Mouse (Mus musculus) stomach, embryonic 14.5 days (tissue): Measurements from ENCODE around the gene Syt2. TPM values are rescaled to one million over a fixed set of nuclear protein-coding genes. Genes with fewer than 3 reads are reported as not detected.

Source experiments
- ATAC-seq: fragments of 200-750 bp; cut with Nextera tagmentation; 2 replicates; pipeline ENCODE4 v1.8.0; 2017; ENCODE audit warnings: low read depth, moderate TSS enrichment; ENCODE audit not compliant: insufficient number of reproducible peaks, insufficient read depth, low FRiP score
- H3K27ac ChIP-seq: fragments of 300-500 bp; sonication (generic); 2 replicates; pipeline ENCODE4 v1.5.1; 2014; ENCODE audit warnings: mild to moderate bottlenecking, low read length, moderate library complexity, mixed read lengths
- H3K27me3 ChIP-seq: fragments of 300-500 bp; sonication (generic); 2 replicates; pipeline ENCODE4 v1.6.1; 2014; ENCODE audit warnings: low read length, control low read depth, mixed read lengths; ENCODE audit not compliant: control insufficient read depth, insufficient read depth
- H3K36me3 ChIP-seq: fragments of 300-500 bp; sonication (generic); 2 replicates; pipeline ENCODE4 v1.6.1; 2014; ENCODE audit warnings: mild to moderate bottlenecking, control low read depth, low read length, moderate library complexity, mixed read lengths; ENCODE audit not compliant: control insufficient read depth, insufficient read depth
- H3K4me1 ChIP-seq: fragments of 300-500 bp; sonication (generic); 2 replicates; pipeline ENCODE4 v1.6.1; 2014; ENCODE audit warnings: low read length, control low read depth, mixed read lengths; ENCODE audit not compliant: control insufficient read depth, insufficient read depth
- H3K4me2 ChIP-seq: fragments of 300-500 bp; sonication (generic); replicated peaks from 2 replicates; pipeline ENCODE4 v1.6.1; 2014; ENCODE audit warnings: low read depth, low read length, control low read depth
- H3K4me3 ChIP-seq: fragments of 300-500 bp; sonication (generic); 2 replicates; pipeline ENCODE4 v1.5.1; 2014; ENCODE audit warnings: low read depth, low read length, control low read depth
- H3K9ac ChIP-seq: fragments of 300-500 bp; sonication (generic); replicated peaks from 2 replicates; pipeline ENCODE4 v1.6.1; 2014; ENCODE audit warnings: low read depth, mild to moderate bottlenecking, control low read depth, low read length, moderate library complexity, mixed read lengths
- H3K9me3 ChIP-seq: fragments of 300-500 bp; sonication (generic); 2 replicates; pipeline ENCODE4 v1.6.1; 2016; ENCODE audit warnings: low read depth, low read length, control low read depth; ENCODE audit not compliant: control insufficient read depth
- WGBS: fragments of 180-500 bp; shearing (Covaris S2); extraction: QIAGEN DNeasy Blood & Tissue Kit; methylation state at CpG from one replicate; pipeline ENCODE4 v1.1.7; 2014; 5-methylcytosine and 5-hydroxymethylcytosine counted together
- polyA plus RNA-seq: library from polyadenylated mRNA; unstranded; fragments of >200 nt; fragmentation: Nextera tagmentation; extraction: Ambion mirVana; gene quantifications from 2 replicates; pipeline ENCODE4 v1.2.1, GENCODE M21; 2014

Gene Syt2
- polyA plus RNA-seq, 1 experiment from 2014 or later, result 3.4 TPM

DNA sequence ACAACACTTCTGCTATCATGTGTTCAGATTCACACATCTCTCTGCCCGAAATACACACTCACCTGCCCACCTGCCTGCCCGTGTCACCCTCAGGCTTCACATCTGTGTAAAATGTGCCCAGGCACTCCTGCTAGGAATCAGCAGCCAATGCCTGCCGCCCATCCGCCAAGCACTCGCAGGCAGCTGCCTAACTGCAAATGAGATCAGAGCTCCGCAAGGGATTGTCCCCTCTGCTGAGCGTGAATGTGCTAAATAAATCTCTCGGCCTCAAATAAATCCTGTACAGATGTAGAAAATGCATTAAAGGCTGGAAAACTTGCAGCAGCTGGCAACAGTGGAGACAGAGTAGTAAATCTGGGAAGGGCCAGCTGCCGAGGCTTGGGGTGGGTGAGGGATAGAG is 36.0 kb downstream of the Syt2 start:
- 32% methylated on average over 9 of the region's 9 CpGs for whole genome bisulfite sequencing
- no peak overlapping the region for H3K27ac ChIP-seq
- no peak overlapping the region for H3K9ac ChIP-seq
- no peak for ATAC-seq
- no peaks in the 10 kb centered on the region for H3K36me3 ChIP-seq
- no peak overlapping the region for H3K4me3 ChIP-seq
- peaks cover 12% of the 10 kb centered on the region; the same call in 1 of the 2 replicates for H3K4me1 ChIP-seq
- H3K4me2 ChIP-seq, result no peak overlapping the region
- H3K27me3 ChIP-seq, result no peaks in the 10 kb centered on the region
- H3K9me3 ChIP-seq, result no peaks in the 10 kb centered on the region

DNA sequence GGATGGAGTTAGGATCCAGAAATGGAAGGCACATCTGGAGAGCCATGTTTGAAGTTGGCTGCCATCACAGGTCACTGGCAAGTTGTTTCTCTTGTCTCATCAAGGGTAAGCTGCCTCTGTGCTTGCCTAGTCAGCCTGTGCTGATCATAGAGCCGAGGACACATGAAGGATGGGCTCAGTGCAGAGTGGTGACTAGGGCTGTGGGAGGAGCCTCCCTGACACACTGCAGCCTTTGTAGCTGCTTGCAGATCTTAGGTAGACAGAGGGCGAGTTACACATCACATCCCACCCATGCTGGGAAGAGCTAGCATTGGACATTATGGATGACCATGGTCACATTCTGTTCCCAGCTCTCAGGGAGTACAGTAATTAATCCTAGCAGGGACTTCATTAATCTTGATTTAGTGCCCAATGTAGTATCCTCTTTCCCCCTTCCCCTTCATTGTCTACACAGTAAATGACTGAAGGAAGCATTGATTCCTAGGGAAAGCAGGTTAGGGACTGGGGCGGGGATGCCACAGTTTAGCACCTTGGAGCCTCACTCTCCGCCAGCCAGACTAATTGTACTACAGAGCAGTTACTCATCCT is 40.5 kb downstream of the Syt2 start:
- Histone ChIP-seq H3K27ac (no peak overlapping the region), H3K9ac (no peak overlapping the region), H3K9me3 (no peaks in the 10 kb centered on the region), H3K36me3 (no peaks in the 10 kb centered on the region), H3K27me3 (no peaks in the 10 kb centered on the region), H3K4me1 (peaks cover 9% of the 10 kb centered on the region; the same call in 1 of the 2 replicates), H3K4me2 (no peak overlapping the region), H3K4me3 (no peak overlapping the region)
- ATAC-seq, result no peak
- WGBS, result 57% methylated on average over 4 of the region's 4 CpGs

DNA sequence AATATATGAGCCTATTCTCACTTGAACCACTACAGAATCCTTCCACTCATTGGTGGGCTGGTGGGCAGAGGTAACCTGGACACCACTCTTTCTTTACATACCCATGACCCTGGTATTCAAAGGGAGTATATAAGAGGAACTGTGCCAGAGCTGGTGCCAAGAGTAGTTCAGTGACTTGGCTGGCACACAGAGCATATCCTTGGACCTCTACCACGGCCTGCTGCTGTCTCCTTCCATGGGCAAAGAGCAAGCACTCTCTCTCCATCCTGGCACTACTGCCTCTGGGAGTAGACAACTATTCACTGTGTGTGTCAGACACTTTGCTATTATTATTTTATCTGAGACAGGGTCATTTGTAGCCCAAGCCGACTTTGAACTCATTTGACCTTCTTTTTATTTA is 49.8 kb downstream of the Syt2 start:
- Histone ChIP-seq H3K27ac (no peak overlapping the region), H3K9me3 (no peaks in the 10 kb centered on the region), H3K9ac (no peak overlapping the region), H3K4me3 (no peak overlapping the region), H3K36me3 (no peaks in the 10 kb centered on the region), H3K4me2 (no peak overlapping the region), H3K27me3 (no peaks in the 10 kb centered on the region), H3K4me1 (no peaks in the 10 kb centered on the region)
- WGBS, result 59% methylated on average over 2 of the region's 2 CpGs
- no peak for ATAC-seq

DNA sequence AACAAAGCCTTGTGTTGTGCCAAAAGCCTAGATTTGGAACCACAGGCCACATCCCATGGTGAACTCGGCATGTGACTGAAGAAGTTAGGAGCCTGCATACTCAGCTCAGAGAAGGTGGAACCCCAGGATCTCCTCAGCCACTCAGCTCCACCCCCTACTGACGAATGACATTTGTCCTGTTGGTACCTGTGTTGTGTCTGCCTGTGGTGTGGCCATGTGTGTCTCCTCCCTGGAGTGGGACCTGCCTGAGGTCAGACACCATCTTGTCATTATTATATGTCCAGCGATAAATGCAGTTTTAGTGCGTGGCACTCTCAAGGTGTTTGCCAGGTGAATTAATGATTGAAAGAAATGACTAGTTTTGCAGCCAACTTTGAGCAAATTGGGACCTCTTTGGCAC is 50.6 kb downstream of the Syt2 start:
- no peaks in the 10 kb centered on the region for H3K27me3 ChIP-seq
- no peak overlapping the region for H3K4me2 ChIP-seq
- no peaks in the 10 kb centered on the region for H3K36me3 ChIP-seq
- no peaks in the 10 kb centered on the region for H3K9me3 ChIP-seq
- H3K4me3 ChIP-seq, result no peak overlapping the region
- no peak overlapping the region for H3K27ac ChIP-seq
- no peak for ATAC-seq
- no peaks in the 10 kb centered on the region for H3K4me1 ChIP-seq
- H3K9ac ChIP-seq, result no peak overlapping the region
- WGBS, result 83% methylated on average over 4 of the region's 4 CpGs

DNA sequence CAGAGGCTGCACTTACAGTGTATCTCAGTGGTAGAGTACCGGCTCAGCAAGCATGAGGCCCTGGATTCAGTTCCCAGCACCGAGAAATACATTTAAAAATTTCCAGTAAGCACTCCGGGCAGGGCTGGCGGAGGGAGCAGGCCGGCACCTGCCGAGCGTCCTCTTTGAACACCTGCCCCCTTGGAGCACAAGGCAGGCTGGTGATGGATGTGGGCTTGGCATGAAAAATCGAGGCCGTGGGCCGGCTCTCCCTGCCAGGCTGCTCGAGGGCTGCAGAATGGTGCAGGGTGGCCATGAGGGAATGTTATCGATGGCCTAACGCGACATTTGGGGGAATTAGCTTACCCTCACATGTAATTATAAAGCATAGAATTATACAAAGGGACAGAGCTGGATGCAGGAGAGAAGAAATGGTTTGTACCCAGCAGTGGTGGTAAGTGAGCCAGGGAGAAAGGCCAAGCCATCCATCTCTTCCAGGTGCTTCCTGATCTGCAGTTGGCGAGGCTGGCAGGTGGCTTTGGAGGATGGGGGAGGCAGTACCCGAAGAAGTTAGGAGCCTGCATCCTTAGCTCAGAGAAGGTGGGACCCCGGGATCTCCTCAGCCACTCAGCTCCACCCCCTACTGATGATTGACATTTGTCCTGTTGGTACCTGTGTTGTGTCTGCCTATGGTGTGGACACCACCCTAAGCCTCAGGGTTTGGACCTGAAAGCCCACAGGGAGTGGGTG is 51.2 kb downstream of the Syt2 start:
- no peak for ATAC-seq
- Histone ChIP-seq H3K27ac (no peak overlapping the region), H3K4me3 (no peak overlapping the region), H3K4me2 (no peak overlapping the region), H3K9me3 (no peaks in the 10 kb centered on the region), H3K27me3 (no peaks in the 10 kb centered on the region), H3K9ac (no peak overlapping the region), H3K4me1 (no peaks in the 10 kb centered on the region), H3K36me3 (no peaks in the 10 kb centered on the region)
- WGBS, result 88% methylated on average over 17 of the region's 17 CpGs

DNA sequence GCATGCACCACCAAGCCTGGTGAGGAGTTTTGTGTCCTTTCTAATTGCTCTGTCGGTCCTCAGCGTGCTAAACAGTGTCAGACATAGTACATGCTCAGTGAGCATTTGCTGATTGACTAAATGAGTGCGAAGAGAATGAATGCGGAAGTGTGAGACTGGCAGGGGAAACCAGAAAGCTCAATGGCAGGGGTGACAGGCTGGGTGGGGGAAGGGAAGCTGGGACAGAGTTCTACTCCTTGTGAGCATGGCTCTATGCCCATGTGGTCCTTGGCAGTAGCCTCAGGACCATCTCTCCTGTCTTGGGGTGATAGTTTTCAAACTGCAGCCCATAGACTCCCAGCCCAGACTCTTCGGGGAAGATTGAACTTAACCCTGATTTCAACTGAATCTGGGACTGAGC is 52.0 kb downstream of the Syt2 start:
- 83% methylated on average over 5 of the region's 5 CpGs for WGBS
- ATAC-seq, result no peak

DNA sequence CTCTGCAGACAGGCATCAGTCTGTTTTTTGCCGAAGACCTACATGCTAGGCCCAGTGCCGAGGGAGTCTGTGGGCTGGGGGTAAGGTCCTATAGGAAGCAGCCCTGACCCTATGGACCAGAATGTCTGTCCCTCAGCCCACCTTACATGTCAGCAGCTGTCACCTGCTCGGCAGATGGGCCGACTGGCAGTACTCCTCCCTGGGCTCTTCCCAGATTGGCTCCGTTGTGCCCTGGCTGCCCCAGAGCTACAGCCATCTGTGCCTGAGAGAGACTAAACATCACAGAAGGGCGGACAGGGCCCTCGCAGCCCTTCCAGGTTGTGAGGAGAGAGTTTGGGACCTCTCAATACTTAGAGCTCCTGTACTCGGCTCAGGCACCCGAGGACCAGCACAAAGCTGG is 52.9 kb downstream of the Syt2 start:
- 70% methylated on average over 9 of the region's 9 CpGs for WGBS
- H3K4me3 ChIP-seq, result no peak overlapping the region
- H3K27me3 ChIP-seq, result no peaks in the 10 kb centered on the region

More for the DNA sequence above, 52.0 kb downstream of the Syt2 start:
- Histone ChIP-seq H3K36me3 (no peaks in the 10 kb centered on the region), H3K4me2 (no peak overlapping the region), H3K27me3 (no peaks in the 10 kb centered on the region), H3K9me3 (no peaks in the 10 kb centered on the region), H3K27ac (no peak overlapping the region), H3K4me1 (no peaks in the 10 kb centered on the region), H3K4me3 (no peak overlapping the region), H3K9ac (no peak overlapping the region)

DNA sequence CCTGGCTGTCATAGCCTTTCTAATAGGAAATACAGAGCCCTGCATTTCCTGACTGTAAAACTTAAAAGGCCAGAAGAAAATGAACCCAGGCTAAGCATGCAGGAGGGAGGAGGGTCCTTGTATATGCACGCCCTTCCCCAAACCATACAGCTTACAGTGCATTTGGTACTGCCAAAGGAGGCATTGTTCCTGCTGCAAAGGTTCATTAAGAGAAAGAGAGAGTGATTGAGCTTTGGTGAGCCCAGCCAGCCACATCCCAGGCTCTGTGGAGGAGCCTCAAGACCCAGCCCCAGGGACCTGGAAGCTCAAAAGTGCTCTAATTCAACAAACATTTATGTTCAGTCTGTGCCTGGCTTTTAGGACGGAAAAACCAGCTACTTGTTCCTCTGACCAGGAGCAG is 53.7 kb downstream of the Syt2 start:
- no peaks in the 10 kb centered on the region for H3K27me3 ChIP-seq
- H3K4me3 ChIP-seq, result no peak overlapping the region
- H3K4me1 ChIP-seq, result no peaks in the 10 kb centered on the region; the same call in 1 of the 2 replicates
- ATAC-seq, result no peak
- H3K36me3 ChIP-seq, result no peaks in the 10 kb centered on the region
- no peak overlapping the region for H3K4me2 ChIP-seq
- WGBS, result 49% methylated on average over 2 of the region's 2 CpGs
- no peak overlapping the region for H3K27ac ChIP-seq
- H3K9me3 ChIP-seq, result no peaks in the 10 kb centered on the region
- H3K9ac ChIP-seq, result no peak overlapping the region

More for the DNA sequence above, 52.9 kb downstream of the Syt2 start:
- no peaks in the 10 kb centered on the region for H3K9me3 ChIP-seq
- no peak for ATAC-seq
- H3K36me3 ChIP-seq, result no peaks in the 10 kb centered on the region
- H3K4me2 ChIP-seq, result no peak overlapping the region
- no peaks in the 10 kb centered on the region for H3K4me1 ChIP-seq
- H3K9ac ChIP-seq, result no peak overlapping the region
- H3K27ac ChIP-seq, result no peak overlapping the region
